Mouse (Mus musculus) hindbrain, postnatal 0 days (tissue): Measurements from ENCODE around the gene Gm5773. TPM values are rescaled to one million over a fixed set of nuclear protein-coding genes. Genes with fewer than 3 reads are reported as not detected.
A peak's percentile ranks its signal among the peaks of the same experiment; 100 is the strongest.
"Not testable (repeated sequence)": the region's sequence is repeated elsewhere in the genome, so short reads cannot be mapped to it uniquely, and the experiment has no call there.

Experiments
- ATAC-seq: fragments of 200-750 bp; cut with Nextera tagmentation; 2 replicates; pipeline ENCODE4 v1.8.0; 2017; ENCODE audit warnings: mild to moderate bottlenecking, moderate TSS enrichment, moderate library complexity
- DNase-seq: peaks from one replicate; pipeline ENCODE4 v3.0.0-alpha.2; 2015; ENCODE audit warnings: low spot score
- H3K27ac ChIP-seq: fragments of 300-500 bp; sonication (generic); 2 replicates; pipeline ENCODE4 v1.5.1; 2014; ENCODE audit warnings: mild to moderate bottlenecking
- H3K27me3 ChIP-seq: fragments of 300-500 bp; sonication (generic); 2 replicates; pipeline ENCODE4 v1.6.1; 2014; ENCODE audit warnings: low read length, mixed read lengths; ENCODE audit not compliant: insufficient read depth
- H3K36me3 ChIP-seq: fragments of 300-500 bp; sonication (generic); 2 replicates; pipeline ENCODE4 v1.6.1; 2014; ENCODE audit warnings: low read length, mixed read lengths; ENCODE audit not compliant: insufficient read depth
- H3K4me1 ChIP-seq: fragments of 300-500 bp; sonication (generic); 2 replicates; pipeline ENCODE4 v1.6.1; 2014; ENCODE audit warnings: antibody characterized with exemption, low read length, mixed read lengths; ENCODE audit not compliant: insufficient read depth
- H3K4me2 ChIP-seq: fragments of 300-500 bp; sonication (generic); 2 replicates; pipeline ENCODE4 v1.6.1; 2014; ENCODE audit warnings: low read depth, mild to moderate bottlenecking, low read length, moderate library complexity, mixed read lengths
- H3K4me3 ChIP-seq: fragments of 300-500 bp; sonication (generic); 2 replicates; pipeline ENCODE4 v1.5.1; 2014; ENCODE audit warnings: low read length
- H3K9ac ChIP-seq: fragments of 300-500 bp; sonication (generic); replicated peaks from 2 replicates; pipeline ENCODE4 v1.6.1; 2014; ENCODE audit warnings: mild to moderate bottlenecking, low read length, moderate library complexity, mixed read lengths
- H3K9me3 ChIP-seq: fragments of 300-500 bp; sonication (generic); 2 replicates; pipeline ENCODE4 v1.6.1; 2016; ENCODE audit warnings: low read length, mixed read lengths
- CTCF ChIP-seq: IDR thresholded peaks from 2 replicates; pipeline ENCODE4 v1.5.1; 2016; ENCODE audit warnings: antibody characterized with exemption, control low read depth, low read depth
- WGBS: fragments of 180-500 bp; shearing (Covaris S2); extraction: QIAGEN DNeasy Blood & Tissue Kit; methylation state at CpG from one replicate; pipeline ENCODE4 v1.1.7; 2014; 5-methylcytosine and 5-hydroxymethylcytosine counted together
- polyA plus RNA-seq: library from polyadenylated mRNA; unstranded; fragments of >200 nt; fragmentation: Nextera tagmentation; extraction: Ambion mirVana; gene quantifications from 2 replicates; pipeline ENCODE4 v1.2.1, GENCODE M21; 2015
- total RNA-seq: library from RNA; depleted of rRNA; stranded (reverse); fragments of >200 nt; gene quantifications from 2 replicates; pipeline ENCODE4 v1.2.3, GENCODE M21; 2014; rRNA removed

Gm5773 gene
- total RNA-seq = not detected in 2 replicates
- polyA plus RNA-seq = not detected in 2 replicates

DNA sequence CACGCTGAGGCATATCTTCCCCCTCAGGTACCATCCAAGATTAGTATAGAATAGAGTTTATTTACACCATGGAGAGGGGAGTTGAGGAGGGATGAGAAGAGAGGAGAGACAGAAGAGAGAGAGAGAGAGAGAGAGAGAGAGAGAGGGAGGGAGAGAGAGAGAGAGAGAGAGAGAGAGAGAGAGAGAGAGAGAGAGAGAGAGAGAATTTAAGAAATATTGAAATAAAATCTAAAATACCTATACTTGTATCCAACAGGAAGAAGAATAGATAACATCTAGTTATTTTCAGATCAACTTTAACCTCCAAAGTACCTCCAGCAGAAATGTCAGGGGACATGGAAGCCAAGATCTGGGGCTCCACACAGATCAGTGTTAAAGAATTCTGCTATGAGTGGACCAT lies at the start of gene Gm5773:
Gm5773 (plus strand) TSS at position 301 of the 400 bp plus-strand sequence.
- not testable (repeated sequence) for H3K27me3 ChIP-seq, H3K9ac ChIP-seq, DNase-seq, H3K4me3 ChIP-seq, H3K9me3 ChIP-seq, ATAC-seq, H3K4me2 ChIP-seq, H3K36me3 ChIP-seq, H3K27ac ChIP-seq, H3K4me1 ChIP-seq
- WGBS = 76% methylated on average over 1 of the region's 1 CpGs

DNA sequence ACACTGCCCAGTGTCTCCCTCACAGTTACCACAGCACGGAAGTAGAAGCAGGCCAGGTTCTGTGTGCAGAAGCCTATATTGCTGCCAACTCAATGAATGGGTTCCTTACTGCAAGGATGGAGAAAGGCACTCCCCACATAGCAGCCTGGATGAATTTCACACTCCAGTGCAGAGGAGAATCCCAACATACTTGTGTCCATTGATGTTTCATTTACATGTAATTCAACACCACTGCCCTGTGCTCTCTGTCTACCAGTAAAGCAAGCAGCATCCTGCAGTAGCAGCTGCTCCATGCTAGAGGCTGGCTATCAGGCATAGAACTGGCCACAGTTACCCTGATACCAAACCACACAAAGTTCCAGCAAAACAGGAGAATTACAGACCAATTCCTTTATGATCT lies 27.3 kb upstream of the Gm5773 start:
- DNase-seq, H3K27ac ChIP-seq, H3K27me3 ChIP-seq, H3K9me3 ChIP-seq, H3K36me3 ChIP-seq, ATAC-seq, H3K4me2 ChIP-seq, H3K4me1 ChIP-seq, H3K4me3 ChIP-seq, H3K9ac ChIP-seq: not testable (repeated sequence)
- 85% methylated on average over 1 of the region's 1 CpGs for WGBS

DNA sequence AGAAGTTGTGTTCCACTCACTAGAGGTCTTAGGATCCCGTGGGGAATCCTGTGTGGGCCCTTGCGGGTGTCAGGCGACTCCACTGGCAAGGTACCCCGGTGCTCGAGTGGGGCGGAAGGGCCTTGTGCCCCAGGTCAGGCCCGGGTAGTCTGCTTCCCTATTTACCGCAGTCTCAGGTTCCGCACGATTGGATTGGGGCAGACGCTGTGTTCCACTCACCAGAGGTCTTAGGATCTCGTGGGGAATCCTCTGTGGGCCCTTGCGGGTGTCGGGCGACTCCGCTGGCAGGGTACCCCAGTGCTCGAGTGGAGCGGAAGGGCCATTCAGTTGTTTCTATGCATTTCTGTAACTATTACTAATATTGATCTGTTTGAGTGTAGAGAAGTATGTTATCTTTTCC lies 18.8 kb upstream of the Gm5773 start:
- not testable (repeated sequence) for DNase-seq, H3K4me2 ChIP-seq, H3K27me3 ChIP-seq, H3K4me1 ChIP-seq, H3K9me3 ChIP-seq, H3K36me3 ChIP-seq, H3K4me3 ChIP-seq, H3K9ac ChIP-seq, H3K27ac ChIP-seq, ATAC-seq
- WGBS = 91% methylated on average over 14 of the region's 18 CpGs

DNA sequence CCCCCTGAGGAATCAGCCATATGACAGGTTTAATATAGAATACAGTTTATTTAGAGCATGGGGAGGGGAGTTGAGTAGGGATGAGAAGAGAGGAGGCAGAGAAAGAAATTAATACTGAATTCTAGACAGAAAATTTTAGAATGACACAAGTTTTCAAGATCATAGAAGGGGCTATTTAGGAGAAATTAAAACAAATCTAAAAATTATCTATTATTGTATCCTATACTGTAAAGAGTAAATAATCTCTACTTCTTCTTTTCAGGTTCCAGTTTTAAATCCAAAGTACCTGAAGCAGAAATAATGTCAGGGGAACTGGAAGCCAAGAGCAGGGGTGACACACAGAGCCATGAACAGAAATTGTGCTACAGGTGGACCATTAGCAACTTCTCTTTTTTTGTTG lies 23.3 kb downstream of the Gm5773 start, which contains the start of gene Tdpoz4:
Tdpoz4 (plus strand) TSS at position 301 of the 400 bp plus-strand sequence.
- H3K27me3 ChIP-seq, H3K4me3 ChIP-seq, H3K9ac ChIP-seq, DNase-seq, H3K27ac ChIP-seq, H3K4me2 ChIP-seq, H3K36me3 ChIP-seq, H3K9me3 ChIP-seq, H3K4me1 ChIP-seq, ATAC-seq: not testable (repeated sequence)

DNA sequence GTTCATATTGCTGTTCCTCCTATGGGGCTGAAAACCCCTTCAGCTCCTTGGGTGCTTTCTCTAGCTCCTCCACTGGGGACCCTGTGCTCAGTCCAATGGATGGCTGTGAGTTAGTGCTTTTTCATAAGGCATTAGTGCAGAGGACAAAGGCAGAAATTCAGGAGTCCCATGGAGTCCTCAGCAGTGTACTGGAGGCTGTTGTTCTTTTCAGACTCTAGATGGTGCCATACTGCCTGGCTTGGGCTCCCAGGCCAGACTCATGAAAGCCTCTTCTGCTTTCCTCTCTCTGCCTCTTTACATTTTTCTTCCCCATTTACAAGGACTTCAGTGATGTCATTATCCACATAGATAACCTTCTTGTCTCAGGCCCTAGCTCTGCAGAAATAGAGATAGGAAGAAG lies 40.5 kb downstream of the Gm5773 start:
- not testable (repeated sequence) for H3K36me3 ChIP-seq, H3K9ac ChIP-seq, H3K4me2 ChIP-seq, H3K27me3 ChIP-seq, H3K27ac ChIP-seq, H3K9me3 ChIP-seq, H3K4me1 ChIP-seq, H3K4me3 ChIP-seq
- TF ChIP-seq CTCF = peak; percentile 49
- DNase-seq = peak; percentile 17
- ATAC-seq = peak; percentile 82

Other genes starting within 250 kb of the Gm5773 start
- 91.5 and 109 TPM in 2 replicates for gene S100a10, start 217.9 kb upstream of the Gm5773 start, total RNA-seq
- gene S100a10, start 217.9 kb upstream of the Gm5773 start, polyA plus RNA-seq = 198 and 206 TPM in 2 replicates
- not detected in 2 replicates for gene Tdpoz2, start 120.3 kb upstream of the Gm5773 start, total RNA-seq
- not detected in 2 replicates for gene Tdpoz2, start 120.3 kb upstream of the Gm5773 start, polyA plus RNA-seq
- gene Tdpoz1, start 96.7 kb upstream of the Gm5773 start, total RNA-seq = not detected in 2 replicates
- gene Tdpoz1, start 96.7 kb upstream of the Gm5773 start, polyA plus RNA-seq = not detected in 2 replicates
- gene Gm37596, start 79.9 kb upstream of the Gm5773 start, total RNA-seq = not detected in 2 replicates
- gene Gm37596, start 79.9 kb upstream of the Gm5773 start, polyA plus RNA-seq = not detected in 2 replicates
- not detected in 2 replicates for gene Tdpoz4, start 23.4 kb downstream of the Gm5773 start, total RNA-seq
- not detected in 2 replicates for gene Tdpoz4, start 23.4 kb downstream of the Gm5773 start, polyA plus RNA-seq
- not detected in 2 replicates for gene Tdpoz3, start 53.0 kb downstream of the Gm5773 start, total RNA-seq
- not detected in 2 replicates for gene Tdpoz3, start 53.0 kb downstream of the Gm5773 start, polyA plus RNA-seq
- gene Gm9117, start 170.5 kb downstream of the Gm5773 start, total RNA-seq = not detected in 2 replicates
- gene Gm9117, start 170.5 kb downstream of the Gm5773 start, polyA plus RNA-seq = not detected in 2 replicates
- gene Tdpoz5, start 188.3 kb downstream of the Gm5773 start, total RNA-seq = not detected in 2 replicates
- not detected in 2 replicates for gene Tdpoz5, start 188.3 kb downstream of the Gm5773 start, polyA plus RNA-seq